Mouse (Mus musculus) lung, postnatal 0 days (tissue): ENCODE measurements around the gene 5530401A14Rik.

Experiments used
- CTCF ChIP-seq: IDR thresholded peaks from 2 replicates; pipeline ENCODE4 v1.5.1; 2016; ENCODE audit warnings: antibody characterized with exemption, mild to moderate bottlenecking
- EP300 ChIP-seq: IDR thresholded peaks from 2 replicates; pipeline ENCODE4 v1.6.1; 2016; ENCODE audit warnings: antibody characterized with exemption, mild to moderate bottlenecking, control low read depth

GRCm38 (mm10) chr11:81923096-81923495, 62.6 kb downstream of the 5530401A14Rik start:
- TF ChIP-seq CTCF (no peak), EP300 (no peak)
